Mouse (Mus musculus) embryonic facial prominence, embryonic 15.5 days (tissue): Measurements from ENCODE around the gene Gcsam. TPM values are rescaled to one million over a fixed set of nuclear protein-coding genes. Genes with fewer than 3 reads are reported as not detected.

Experiments
- ATAC-seq: fragments of 200-750 bp; cut with Nextera tagmentation; 2 replicates; pipeline ENCODE4 v1.8.0; 2017; ENCODE audit warnings: low read depth, moderate TSS enrichment; ENCODE audit not compliant: insufficient number of reproducible peaks, low FRiP score, low TSS enrichment
- H3K27ac ChIP-seq: fragments of 300-500 bp; sonication (generic); replicated peaks from 2 replicates; pipeline ENCODE4 v1.5.1; 2015; ENCODE audit warnings: mild to moderate bottlenecking, inconsistent platforms
- H3K27me3 ChIP-seq: fragments of 300-500 bp; sonication (generic); 2 replicates; pipeline ENCODE4 v1.6.1; 2015; ENCODE audit warnings: inconsistent platforms
- H3K36me3 ChIP-seq: fragments of 300-500 bp; sonication (generic); 2 replicates; pipeline ENCODE4 v1.6.1; 2015; ENCODE audit warnings: mild to moderate bottlenecking, inconsistent platforms
- H3K4me1 ChIP-seq: fragments of 300-500 bp; sonication (generic); 2 replicates; pipeline ENCODE4 v1.6.1; 2015; ENCODE audit warnings: inconsistent platforms
- H3K4me2 ChIP-seq: fragments of 300-500 bp; sonication (generic); replicated peaks from 2 replicates; pipeline ENCODE4 v1.6.1; 2015; ENCODE audit warnings: mild to moderate bottlenecking, inconsistent platforms
- H3K4me3 ChIP-seq: fragments of 300-500 bp; sonication (generic); replicated peaks from 2 replicates; pipeline ENCODE4 v1.5.1; 2015; ENCODE audit warnings: mild to moderate bottlenecking, inconsistent platforms
- H3K9ac ChIP-seq: fragments of 300-500 bp; sonication (generic); 2 replicates; pipeline ENCODE4 v1.6.1; 2015; ENCODE audit warnings: inconsistent platforms
- H3K9me3 ChIP-seq: fragments of 300-500 bp; sonication (generic); replicated peaks from 2 replicates; pipeline ENCODE4 v1.6.1; 2016; ENCODE audit warnings: inconsistent platforms
- WGBS: fragments of 180-500 bp; shearing (Covaris S2); methylation state at CpG from one replicate; pipeline ENCODE4 v1.1.7; 2015; 5-methylcytosine and 5-hydroxymethylcytosine counted together
- polyA plus RNA-seq: library from polyadenylated mRNA; unstranded; fragments of >200 nt; fragmentation: Nextera tagmentation; extraction: Ambion mirVana; gene quantifications from 2 replicates; pipeline ENCODE4 v1.2.1, GENCODE M21; 2015

Gene Gcsam
- polyA plus RNA-seq, 1 experiment from 2014 or later, result 2.8 TPM

GRCm38 (mm10) chr16:45623230-45623629 lies 13.1 kb downstream of the Gcsam start:
- Histone ChIP-seq H3K9ac (no peak overlapping the region), H3K4me1 (no peaks in the 10 kb centered on the region), H3K4me2 (no peak overlapping the region), H3K36me3 (no peaks in the 10 kb centered on the region), H3K4me3 (no peak overlapping the region), H3K27ac (no peak overlapping the region), H3K27me3 (no peaks in the 10 kb centered on the region), H3K9me3 (no peaks in the 10 kb centered on the region)
- ATAC-seq, result no peak
- WGBS, result 81% methylated on average over 4 of the region's 4 CpGs

DNA sequence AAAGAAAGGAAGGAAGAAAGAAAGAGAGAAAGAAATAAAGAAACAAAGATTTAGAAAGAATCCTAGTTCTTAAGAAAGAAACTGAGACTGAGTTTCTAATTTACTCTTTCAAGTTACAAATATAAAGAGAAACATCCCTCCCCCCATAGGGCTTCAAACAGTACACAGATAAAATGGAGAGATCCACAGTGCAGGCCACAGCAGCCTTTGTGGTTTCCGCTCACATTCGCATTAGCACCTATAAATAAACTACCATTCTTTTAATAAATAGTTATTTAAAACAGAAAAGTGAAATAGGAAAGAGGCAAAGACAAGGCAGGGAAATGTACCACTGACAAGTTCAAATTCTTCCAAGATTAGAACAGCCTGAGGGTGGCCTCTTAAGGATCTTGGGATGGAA lies 14.6 kb downstream of the Gcsam start:
- H3K27me3 ChIP-seq, result no peaks in the 10 kb centered on the region
- H3K4me2 ChIP-seq, result no peak overlapping the region
- no peak overlapping the region for H3K27ac ChIP-seq
- ATAC-seq, result no peak
- H3K9me3 ChIP-seq, result no peaks in the 10 kb centered on the region
- H3K4me3 ChIP-seq, result no peak overlapping the region
- WGBS, result 72% methylated on average over 2 of the region's 2 CpGs
- H3K36me3 ChIP-seq, result no peaks in the 10 kb centered on the region
- no peak overlapping the region for H3K9ac ChIP-seq
- H3K4me1 ChIP-seq, result no peaks in the 10 kb centered on the region

- Histone ChIP-seq H3K27me3 (no peaks in the 10 kb centered on the region), H3K27ac (no peak overlapping the region), H3K9me3 (no peaks in the 10 kb centered on the region), H3K4me2 (no peak overlapping the region), H3K36me3 (no peaks in the 10 kb centered on the region), H3K4me3 (no peak overlapping the region), H3K4me1 (no peaks in the 10 kb centered on the region), H3K9ac (no peak overlapping the region)
- WGBS, result 79% methylated on average over 2 of the region's 2 CpGs
- no peak for ATAC-seq
These were observed 15.2 kb downstream of the Gcsam start for GRCm38 (mm10) chr16:45625342-45625741.

GRCm38 (mm10) chr16:45629497-45630105 lies 19.4 kb downstream of the Gcsam start:
- Histone ChIP-seq H3K36me3 (no peaks in the 10 kb centered on the region), H3K4me1 (no peaks in the 10 kb centered on the region), H3K27me3 (no peaks in the 10 kb centered on the region), H3K4me2 (no peak overlapping the region), H3K27ac (no peak overlapping the region), H3K9me3 (no peaks in the 10 kb centered on the region), H3K9ac (no peak overlapping the region), H3K4me3 (no peak overlapping the region)
- WGBS, result 71% methylated on average over 8 of the region's 8 CpGs
- ATAC-seq, result no peak

DNA sequence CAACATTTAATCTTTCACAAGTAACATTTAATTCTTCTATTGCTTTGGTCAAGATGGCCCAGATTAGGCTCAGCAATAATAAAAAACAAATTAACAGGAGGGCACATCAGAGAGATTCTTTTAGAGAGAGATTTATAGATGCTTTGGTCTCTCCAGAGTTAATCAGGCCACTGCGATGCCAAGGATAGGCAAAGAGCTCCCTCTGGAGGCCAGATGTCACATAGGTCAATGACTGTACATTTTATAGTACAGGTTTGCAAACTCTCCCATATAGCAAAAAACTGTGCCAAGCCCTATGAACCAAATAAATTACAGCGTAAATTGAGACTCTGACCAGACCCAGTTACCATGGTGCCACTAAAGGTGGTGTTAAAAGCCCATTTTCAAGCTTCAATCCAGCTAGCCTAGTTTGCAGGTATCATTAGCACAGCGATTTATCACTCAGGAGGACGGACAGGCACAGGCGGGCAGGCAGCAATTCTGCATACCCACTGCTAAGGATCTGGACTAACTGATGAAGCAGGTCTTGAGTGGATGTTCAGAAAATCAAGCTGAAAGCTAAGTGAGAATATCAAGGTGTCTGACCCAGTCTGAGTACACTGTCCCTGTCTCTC lies 20.3 kb downstream of the Gcsam start:
- no peaks in the 10 kb centered on the region for H3K36me3 ChIP-seq
- no peak for ATAC-seq
- H3K4me2 ChIP-seq, result no peak overlapping the region
- no peaks in the 10 kb centered on the region for H3K27me3 ChIP-seq
- 52% methylated on average over 5 of the region's 5 CpGs for WGBS
- H3K9ac ChIP-seq, result no peak overlapping the region
- H3K4me1 ChIP-seq, result no peaks in the 10 kb centered on the region
- no peak overlapping the region for H3K4me3 ChIP-seq
- no peak overlapping the region for H3K27ac ChIP-seq
- no peaks in the 10 kb centered on the region for H3K9me3 ChIP-seq

DNA sequence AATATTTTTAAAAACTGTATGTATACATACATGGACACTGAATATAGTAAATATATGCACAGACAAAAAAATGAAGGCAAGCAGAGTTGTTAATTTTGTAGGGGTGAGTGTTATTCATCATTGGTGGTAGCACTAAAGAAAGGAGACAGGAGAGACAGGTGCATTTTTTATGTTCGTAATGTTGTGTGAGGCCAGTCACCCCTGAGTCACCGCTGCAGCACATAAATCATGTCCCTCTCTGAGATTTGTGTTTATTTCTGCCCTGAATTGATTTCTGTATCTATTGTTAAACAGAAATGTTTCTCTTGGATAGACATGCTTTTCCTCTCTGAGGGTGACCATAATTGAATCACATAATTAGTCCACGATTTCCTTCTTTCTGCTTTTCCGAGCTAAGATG lies 22.2 kb downstream of the Gcsam start:
- Histone ChIP-seq H3K36me3 (no peaks in the 10 kb centered on the region), H3K4me2 (no peak overlapping the region), H3K9me3 (no peaks in the 10 kb centered on the region), H3K9ac (no peak overlapping the region), H3K27ac (no peak overlapping the region), H3K4me3 (no peak overlapping the region), H3K4me1 (no peaks in the 10 kb centered on the region), H3K27me3 (no peaks in the 10 kb centered on the region)
- WGBS, result 82% methylated on average over 4 of the region's 4 CpGs
- ATAC-seq, result no peak

DNA sequence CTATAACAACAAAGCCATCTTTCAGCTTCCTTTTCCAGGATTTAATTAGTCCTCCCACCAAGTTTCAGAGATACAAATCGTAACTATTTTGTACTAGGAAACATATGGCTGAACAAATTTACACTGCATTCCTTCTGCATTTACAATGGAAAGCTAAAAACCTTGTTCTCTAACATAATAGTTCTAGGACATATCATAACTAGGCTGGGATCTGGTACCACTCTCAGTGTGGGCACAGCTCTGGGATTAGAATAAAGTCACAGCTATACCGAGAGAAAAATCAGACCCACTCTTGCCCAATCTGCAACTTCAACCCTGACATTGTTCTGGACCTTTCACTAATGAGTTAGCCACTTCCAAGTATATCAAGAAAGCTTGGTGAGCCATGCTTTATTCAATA lies 25.6 kb downstream of the Gcsam start:
- no peak overlapping the region for H3K4me2 ChIP-seq
- no peak for ATAC-seq
- H3K9ac ChIP-seq, result no peak overlapping the region
- H3K4me3 ChIP-seq, result no peak overlapping the region
- no peaks in the 10 kb centered on the region for H3K27me3 ChIP-seq
- no peaks in the 10 kb centered on the region for H3K4me1 ChIP-seq
- no peaks in the 10 kb centered on the region for H3K36me3 ChIP-seq
- H3K9me3 ChIP-seq, result no peaks in the 10 kb centered on the region
- 76% methylated on average over 2 of the region's 2 CpGs for WGBS
- no peak overlapping the region for H3K27ac ChIP-seq

DNA sequence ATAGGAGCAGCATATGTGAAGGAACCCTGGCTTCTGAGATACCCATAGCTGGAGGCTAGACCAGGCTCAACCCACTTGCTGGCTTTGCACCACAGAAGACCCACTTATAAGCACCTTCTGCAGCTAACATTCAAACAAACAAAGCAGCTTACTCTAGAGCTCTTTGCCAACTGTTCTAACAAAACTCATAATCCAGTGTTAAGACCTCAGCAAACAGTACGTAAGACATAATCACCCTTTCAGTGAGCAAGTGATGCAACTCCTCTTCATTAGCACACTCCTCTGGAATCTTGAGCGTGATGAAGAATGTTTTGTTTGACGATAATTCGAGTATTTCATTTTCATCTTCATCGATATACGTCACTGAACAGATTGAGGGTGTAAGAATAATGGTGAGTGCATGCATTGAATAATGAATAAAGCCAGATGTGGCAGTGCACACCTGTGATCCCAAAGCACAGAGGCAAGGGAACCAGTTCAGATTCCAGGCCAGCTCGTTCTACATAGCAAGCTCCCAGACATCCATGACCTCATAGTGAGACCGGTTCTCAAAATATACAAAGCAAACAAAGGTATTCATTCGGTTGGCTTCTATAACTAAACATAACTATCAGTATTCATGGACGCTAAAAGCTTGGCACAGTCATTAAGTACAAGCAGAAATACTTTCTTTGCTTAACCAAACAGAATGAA lies 30.0 kb downstream of the Gcsam start:
- H3K27me3 ChIP-seq, result no peaks in the 10 kb centered on the region
- no peak overlapping the region for H3K9ac ChIP-seq
- H3K27ac ChIP-seq, result no peak overlapping the region
- H3K4me1 ChIP-seq, result no peaks in the 10 kb centered on the region
- no peaks in the 10 kb centered on the region for H3K36me3 ChIP-seq
- no peak overlapping the region for H3K4me2 ChIP-seq
- no peak overlapping the region for H3K4me3 ChIP-seq
- ATAC-seq, result no peak
- no peaks in the 10 kb centered on the region for H3K9me3 ChIP-seq
- 73% methylated on average over 10 of the region's 10 CpGs for WGBS

DNA sequence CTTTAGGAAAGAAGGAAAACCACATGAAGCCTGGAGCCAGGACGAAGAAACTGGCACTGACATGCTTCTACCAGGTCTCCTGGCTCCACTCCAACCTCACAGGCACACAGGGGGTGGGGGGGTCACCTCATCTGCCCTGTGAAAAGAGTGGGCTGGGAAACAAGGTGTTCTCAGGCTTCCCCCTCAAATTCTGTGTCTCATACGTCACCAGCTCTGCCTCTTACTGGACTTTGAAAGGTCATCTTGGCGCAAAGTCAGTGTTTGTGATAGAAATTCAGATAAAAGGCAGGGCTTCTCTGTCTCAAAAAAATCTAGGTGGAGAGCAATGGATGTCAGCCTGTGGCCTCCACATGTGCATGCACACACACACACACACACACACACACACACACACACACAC lies 31.1 kb downstream of the Gcsam start:
- 59% methylated on average over 3 of the region's 3 CpGs for WGBS
- Histone ChIP-seq H3K4me1 (no peaks in the 10 kb centered on the region), H3K9me3 (no peaks in the 10 kb centered on the region), H3K36me3 (no peaks in the 10 kb centered on the region), H3K9ac (no peak overlapping the region), H3K4me2 (no peak overlapping the region), H3K27ac (no peak overlapping the region), H3K4me3 (no peak overlapping the region), H3K27me3 (no peaks in the 10 kb centered on the region)
- ATAC-seq, result no peak

DNA sequence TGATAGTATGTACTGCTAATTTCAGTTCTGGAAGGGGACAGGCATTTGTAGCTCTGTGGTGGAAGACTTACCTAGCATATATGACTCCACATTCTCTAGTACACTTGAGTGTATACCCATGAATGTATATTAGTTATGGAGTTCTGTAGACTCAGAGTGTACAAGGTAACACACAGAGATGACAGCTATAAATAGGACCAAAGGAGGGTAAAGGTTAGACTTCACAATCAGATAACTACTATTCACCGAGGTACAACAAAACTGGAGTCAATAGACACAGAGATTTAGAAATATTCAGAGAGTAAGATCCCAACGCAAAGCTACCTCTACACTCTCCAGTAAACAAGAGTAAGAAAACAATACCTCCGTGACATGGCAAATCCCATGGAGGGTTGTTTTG lies 33.8 kb downstream of the Gcsam start:
- H3K27ac ChIP-seq, result no peak overlapping the region
- no peaks in the 10 kb centered on the region for H3K9me3 ChIP-seq
- ATAC-seq, result no peak
- H3K4me1 ChIP-seq, result no peaks in the 10 kb centered on the region
- no peaks in the 10 kb centered on the region for H3K36me3 ChIP-seq
- WGBS, result 85% methylated on average over 3 of the region's 3 CpGs
- H3K9ac ChIP-seq, result no peak overlapping the region
- H3K4me2 ChIP-seq, result no peak overlapping the region
- no peak overlapping the region for H3K4me3 ChIP-seq
- no peaks in the 10 kb centered on the region for H3K27me3 ChIP-seq

DNA sequence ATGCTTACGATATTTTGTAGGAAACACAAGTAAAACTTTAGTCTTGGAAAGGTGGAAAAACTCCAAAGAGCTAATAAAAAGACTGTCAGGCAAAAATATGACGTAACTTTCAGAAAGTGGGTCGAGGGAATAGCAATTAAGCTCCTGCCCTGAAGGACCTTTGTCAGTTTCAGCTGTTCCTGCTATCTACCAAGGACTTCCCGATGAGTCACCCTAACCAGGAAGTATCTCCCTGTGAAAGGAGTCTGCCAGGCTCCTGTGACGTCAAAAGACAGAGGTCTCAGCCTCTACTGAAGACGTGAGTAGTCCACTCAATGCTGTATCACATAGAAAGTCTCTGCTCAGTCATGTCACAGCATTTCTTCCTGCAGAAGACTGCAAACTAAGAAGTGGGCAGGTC lies 34.2 kb downstream of the Gcsam start:
- Histone ChIP-seq H3K4me3 (no peak overlapping the region), H3K4me1 (no peaks in the 10 kb centered on the region), H3K27ac (no peak overlapping the region), H3K27me3 (no peaks in the 10 kb centered on the region), H3K9me3 (no peaks in the 10 kb centered on the region), H3K9ac (no peak overlapping the region), H3K36me3 (no peaks in the 10 kb centered on the region), H3K4me2 (no peak overlapping the region)
- WGBS, result 59% methylated on average over 6 of the region's 6 CpGs
- no peak for ATAC-seq

- 50% methylated on average over 2 of the region's 2 CpGs for WGBS
- ATAC-seq, result no peak
These were observed 41.3 kb downstream of the Gcsam start for GRCm38 (mm10) chr16:45651497-45651896.

More at GRCm38 (mm10) chr16:45651497-45651896, 41.3 kb downstream of the Gcsam start:
- Histone ChIP-seq H3K9me3 (no peaks in the 10 kb centered on the region), H3K4me1 (peaks cover 8% of the 10 kb centered on the region; the same call in 1 of the 2 replicates), H3K4me3 (no peak overlapping the region), H3K9ac (no peak overlapping the region), H3K36me3 (no peaks in the 10 kb centered on the region), H3K27ac (no peak overlapping the region), H3K27me3 (peaks cover 14% of the 10 kb centered on the region; the same call in 1 of the 2 replicates), H3K4me2 (no peak overlapping the region)
